Mouse (Mus musculus): ENCODE measurements at regions not wholly inside any gene's neighbourhood (a gene's known extent, or its start where the extent isn't known, plus 50 kb on each side); places are given as distances from the start of the nearest gene placed in this dataset.

DNA sequence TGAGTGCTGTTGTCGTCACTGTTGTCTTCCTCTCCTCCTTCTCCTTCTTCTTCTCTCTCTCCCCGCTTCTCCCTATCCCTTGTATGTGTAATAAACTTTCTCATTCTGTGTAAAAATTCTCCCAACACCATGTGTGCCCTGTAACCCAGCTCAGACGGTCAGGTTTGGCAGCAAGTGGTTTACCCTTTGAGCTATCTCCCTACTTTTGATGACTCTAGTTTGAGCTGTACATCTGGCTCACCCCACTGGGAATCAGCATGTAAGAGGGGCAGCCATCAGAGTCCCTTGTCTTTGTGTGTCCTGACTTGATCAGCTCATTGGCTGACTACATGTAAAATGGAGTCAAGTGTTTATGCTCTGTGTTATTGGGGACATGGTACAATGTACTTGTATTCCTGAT is 190.5 kb upstream of the Tgfbr2 start:
- no peak overlapping the region for H3K4me3 ChIP-seq (replicated peaks; ENCODE audit: low read depth, low read length)

DNA sequence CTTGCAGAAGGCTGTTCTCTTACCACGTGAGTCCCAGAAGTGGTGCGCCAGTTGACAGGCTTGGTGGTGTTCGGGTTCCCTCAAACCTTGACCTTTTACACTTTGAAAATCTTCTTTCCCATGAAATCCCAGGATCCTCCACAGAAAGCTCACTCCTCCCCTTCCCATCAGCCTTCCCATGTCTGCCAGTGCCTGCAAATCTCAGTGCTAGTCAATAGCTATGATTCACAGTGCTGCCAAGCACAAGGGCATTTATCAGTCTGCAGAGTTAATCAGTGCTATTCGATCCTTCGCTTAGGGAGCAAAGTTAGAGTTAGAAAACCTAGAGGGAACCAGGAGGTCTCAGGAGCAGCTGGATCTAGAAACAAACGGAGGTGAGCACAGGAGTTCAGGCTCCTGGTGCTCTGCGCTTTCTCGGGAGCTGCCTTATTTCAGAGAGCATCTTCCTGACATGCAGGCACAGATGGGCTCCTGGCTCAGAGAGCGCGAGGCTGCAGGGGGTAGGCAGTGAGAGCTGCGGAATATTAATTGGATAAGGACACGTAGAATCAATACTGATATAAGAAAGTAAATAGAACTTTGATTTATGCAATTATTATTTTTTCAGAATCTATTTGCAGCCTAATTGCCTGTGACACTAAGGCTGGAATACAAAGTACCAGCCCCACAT is 190.0 kb upstream of the Tgfbr2 start:
- Histone ChIP-seq H3K27ac (no peak overlapping the region), H3K36me3 (ENCODE audit: insufficient read depth, low read length) (no peaks in the 10 kb centered on the region), H3K27me3 (ENCODE audit: insufficient read depth, low read length) (no peaks in the 10 kb centered on the region), H3K9me3 (replicated peaks; ENCODE audit: low read length) (no peaks in the 10 kb centered on the region), H3K4me3 (replicated peaks; ENCODE audit: low read depth, low read length) (no peak overlapping the region), H3K4me2 (ENCODE audit: low read length) (no peak overlapping the region), H3K4me1 (replicated peaks; ENCODE audit: insufficient read depth, low read length) (no peaks in the 10 kb centered on the region), H3K9ac (ENCODE audit: low read depth, low read length) (no peak overlapping the region)
- ATAC-seq (replicated peaks; ENCODE audit: low FRiP score, low read depth) (no peak), DNase-seq (ENCODE audit: low spot score) (no peak)
- TF ChIP-seq CTCF (IDR thresholded peaks at IDR 0.05; ENCODE audit: low read depth), result no peak
- 64% methylated on average over 12 of the region's 12 CpGs for WGBS

More for the DNA sequence above, 190.5 kb upstream of the Tgfbr2 start:
- DNase-seq (ENCODE audit: low spot score) (no peak), ATAC-seq (replicated peaks; ENCODE audit: low FRiP score, low read depth) (no peak)
- TF ChIP-seq CTCF (IDR thresholded peaks at IDR 0.05; ENCODE audit: low read depth), result no peak
- Histone ChIP-seq H3K27me3 (ENCODE audit: insufficient read depth, low read length) (no peaks in the 10 kb centered on the region), H3K36me3 (ENCODE audit: insufficient read depth, low read length) (no peaks in the 10 kb centered on the region), H3K4me2 (ENCODE audit: low read length) (no peak overlapping the region), H3K27ac (no peak overlapping the region), H3K4me1 (replicated peaks; ENCODE audit: insufficient read depth, low read length) (no peaks in the 10 kb centered on the region), H3K9ac (ENCODE audit: low read depth, low read length) (no peak overlapping the region), H3K9me3 (replicated peaks; ENCODE audit: low read length) (no peaks in the 10 kb centered on the region)
- 80% methylated on average over 3 of the region's 3 CpGs for WGBS

DNA sequence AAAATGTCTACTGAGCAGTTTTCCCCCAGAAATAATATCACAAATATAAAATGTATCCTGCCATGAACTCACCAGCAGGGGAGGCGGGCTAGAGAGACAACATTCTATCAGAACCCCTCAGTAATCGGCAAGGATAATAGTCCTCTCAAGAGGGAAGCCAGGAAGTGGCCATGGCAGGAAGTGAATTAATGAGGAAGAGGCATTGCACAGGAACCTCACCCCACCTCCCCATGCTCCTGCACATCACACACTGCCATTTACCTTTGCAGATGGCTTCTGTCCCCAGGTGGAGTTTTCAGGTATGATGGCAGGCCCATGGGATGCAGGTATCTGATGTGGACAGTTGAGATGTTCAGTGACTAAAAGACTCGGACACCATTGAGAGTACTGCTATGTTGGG is 185.9 kb upstream of the Tgfbr2 start:
- H3K36me3 ChIP-seq (ENCODE audit: insufficient read depth, low read length), result no peaks in the 10 kb centered on the region
- H3K27me3 ChIP-seq (ENCODE audit: insufficient read depth, low read length), result no peaks in the 10 kb centered on the region
- no peak for ATAC-seq (replicated peaks; ENCODE audit: low FRiP score, low read depth)
- H3K4me2 ChIP-seq (ENCODE audit: low read length), result no peak overlapping the region
- H3K4me3 ChIP-seq (replicated peaks; ENCODE audit: low read depth, low read length), result no peak overlapping the region
- H3K27ac ChIP-seq, result no peak overlapping the region
- H3K4me1 ChIP-seq (replicated peaks; ENCODE audit: insufficient read depth, low read length), result no peaks in the 10 kb centered on the region
- no peak for TF ChIP-seq CTCF (IDR thresholded peaks at IDR 0.05; ENCODE audit: low read depth)
- no peak for DNase-seq (ENCODE audit: low spot score)
- H3K9me3 ChIP-seq (replicated peaks; ENCODE audit: low read length), result no peaks in the 10 kb centered on the region
- WGBS, result 82% methylated on average over 3 of the region's 3 CpGs
- no peak overlapping the region for H3K9ac ChIP-seq (ENCODE audit: low read depth, low read length)

DNA sequence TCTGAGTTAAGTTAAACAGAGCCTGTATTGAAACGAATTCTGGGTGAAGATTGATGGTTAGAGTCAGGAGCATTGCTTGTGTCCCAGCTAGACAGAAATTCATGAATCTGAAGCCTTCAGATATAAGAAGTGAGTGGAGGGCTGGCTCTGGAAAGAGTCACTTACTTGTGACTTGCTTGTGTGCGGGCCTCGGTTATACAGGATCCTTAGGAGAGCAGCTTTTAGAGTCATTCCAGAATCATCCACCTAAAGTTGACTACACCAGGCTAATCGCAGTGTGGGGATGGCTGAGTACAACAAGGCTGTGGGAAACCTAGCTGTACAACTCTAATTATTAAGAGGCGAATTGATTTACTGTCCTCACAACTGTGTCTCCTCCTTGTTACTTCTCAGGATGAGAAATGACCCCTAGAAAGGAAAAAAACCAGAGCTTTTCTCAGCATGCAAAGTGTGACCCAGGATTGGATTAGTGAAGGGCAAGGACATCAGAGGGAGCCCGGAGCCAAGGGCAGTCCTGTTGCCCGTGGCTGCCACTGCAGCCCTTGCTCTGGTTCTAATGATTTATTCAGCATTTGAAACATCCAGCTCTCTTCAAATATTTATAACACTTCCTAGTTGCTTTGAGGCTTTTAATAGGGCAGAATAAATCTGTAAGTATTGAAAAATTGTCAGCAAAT is 179.0 kb upstream of the Tgfbr2 start:
- H3K4me3 ChIP-seq (replicated peaks; ENCODE audit: low read depth, low read length), result no peak overlapping the region
- H3K9me3 ChIP-seq (replicated peaks; ENCODE audit: low read length), result no peaks in the 10 kb centered on the region
- no peak overlapping the region for H3K9ac ChIP-seq (ENCODE audit: low read depth, low read length)
- no peak overlapping the region for H3K27ac ChIP-seq
- no peak for TF ChIP-seq CTCF (IDR thresholded peaks at IDR 0.05; ENCODE audit: low read depth)
- DNase-seq (ENCODE audit: low spot score) (no peak), ATAC-seq (replicated peaks; ENCODE audit: low FRiP score, low read depth) (no peak)
- no peaks in the 10 kb centered on the region for H3K4me1 ChIP-seq (replicated peaks; ENCODE audit: insufficient read depth, low read length)
- no peaks in the 10 kb centered on the region for H3K27me3 ChIP-seq (ENCODE audit: insufficient read depth, low read length)
- 59% methylated on average over 7 of the region's 7 CpGs for WGBS
- H3K4me2 ChIP-seq (ENCODE audit: low read length), result no peak overlapping the region
- no peaks in the 10 kb centered on the region for H3K36me3 ChIP-seq (ENCODE audit: insufficient read depth, low read length)

DNA sequence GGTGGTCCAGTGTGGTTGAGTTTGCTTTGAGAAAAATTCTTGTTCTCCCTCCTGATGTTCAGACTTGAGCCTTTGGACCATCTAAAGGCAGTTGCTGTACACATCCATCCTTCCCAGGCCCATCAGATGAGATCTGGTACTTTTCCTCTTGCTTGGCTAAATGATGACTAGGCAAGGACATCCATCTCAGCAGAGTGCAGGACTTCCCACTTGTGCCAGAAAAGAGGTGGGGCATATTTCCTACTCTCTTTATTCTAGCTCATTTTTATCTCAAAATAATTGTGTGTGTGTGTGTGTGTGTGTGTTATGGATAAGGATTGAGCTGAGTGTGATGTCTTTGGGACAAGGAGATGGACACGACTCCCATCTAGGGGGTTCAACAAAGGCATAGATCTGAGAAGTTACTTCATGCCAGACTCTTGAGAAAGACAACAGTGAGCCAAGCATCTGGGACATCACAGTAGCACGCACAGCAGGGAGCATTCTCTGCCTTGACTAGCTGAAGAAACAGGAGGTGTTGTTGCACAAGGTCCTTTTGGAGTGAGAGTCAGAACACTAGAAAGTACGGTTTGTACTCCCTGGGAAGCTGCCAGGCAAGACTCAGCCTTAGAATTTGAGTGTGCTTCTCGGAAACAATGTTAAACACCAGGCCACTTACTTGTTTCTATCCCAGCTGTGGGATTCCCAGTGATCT is 177.8 kb upstream of the Tgfbr2 start:
- no peaks in the 10 kb centered on the region for H3K36me3 ChIP-seq (ENCODE audit: insufficient read depth, low read length)
- H3K27ac ChIP-seq, result no peak overlapping the region
- no peak for TF ChIP-seq CTCF (IDR thresholded peaks at IDR 0.05; ENCODE audit: low read depth)
- DNase-seq (ENCODE audit: low spot score) (no peak), ATAC-seq (replicated peaks; ENCODE audit: low FRiP score, low read depth) (no peak)
- no peak overlapping the region for H3K9ac ChIP-seq (ENCODE audit: low read depth, low read length)
- no peaks in the 10 kb centered on the region for H3K27me3 ChIP-seq (ENCODE audit: insufficient read depth, low read length)
- no peak overlapping the region for H3K4me3 ChIP-seq (replicated peaks; ENCODE audit: low read depth, low read length)
- no peak overlapping the region for H3K4me2 ChIP-seq (ENCODE audit: low read length)
- no peaks in the 10 kb centered on the region for H3K9me3 ChIP-seq (replicated peaks; ENCODE audit: low read length)
- 79% methylated on average over 4 of the region's 4 CpGs for whole genome bisulfite sequencing
- no peaks in the 10 kb centered on the region for H3K4me1 ChIP-seq (replicated peaks; ENCODE audit: insufficient read depth, low read length)

DNA sequence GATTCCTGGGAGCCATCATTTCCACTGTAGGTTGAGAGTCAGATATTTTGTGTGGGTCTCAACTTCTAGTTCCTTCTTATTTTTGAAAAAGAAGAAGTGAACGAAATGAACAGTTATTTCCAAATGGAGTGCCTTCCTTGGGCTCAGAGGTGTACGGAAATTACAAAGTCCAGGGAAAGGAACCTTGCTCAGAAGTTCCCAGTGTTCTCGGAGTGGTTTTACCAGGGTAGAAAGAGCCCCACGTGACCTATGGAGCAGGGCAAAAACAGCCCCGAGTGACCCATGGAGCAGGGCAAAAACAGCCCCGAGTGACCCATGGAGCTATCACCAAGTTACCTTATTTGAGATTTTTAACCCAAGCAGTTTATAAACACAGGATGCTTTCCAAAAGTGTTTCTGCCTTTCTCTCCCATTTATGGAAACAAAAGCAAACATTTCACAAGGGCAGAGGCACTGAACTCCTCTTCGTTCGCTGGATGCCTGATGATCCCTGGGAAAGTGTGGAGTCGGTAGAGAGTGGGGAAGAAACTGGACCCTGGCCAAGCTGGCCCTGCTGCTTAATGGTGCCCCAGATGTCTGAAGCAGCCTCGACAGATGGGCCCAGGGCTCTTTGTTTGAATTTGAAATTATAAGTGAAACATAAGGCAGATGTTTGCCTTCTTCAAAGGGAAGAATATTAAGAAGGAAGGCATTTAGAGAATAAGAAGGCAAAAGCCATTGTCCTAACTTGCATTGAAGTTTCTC is 175.8 kb upstream of the Tgfbr2 start:
- no peaks in the 10 kb centered on the region for H3K36me3 ChIP-seq (ENCODE audit: insufficient read depth, low read length)
- H3K9me3 ChIP-seq (replicated peaks; ENCODE audit: low read length), result no peaks in the 10 kb centered on the region
- no peak overlapping the region for H3K27ac ChIP-seq
- no peaks in the 10 kb centered on the region for H3K27me3 ChIP-seq (ENCODE audit: insufficient read depth, low read length)
- DNase-seq (ENCODE audit: low spot score), result no peak
- no peak for ATAC-seq (replicated peaks; ENCODE audit: low FRiP score, low read depth)
- H3K4me3 ChIP-seq (replicated peaks; ENCODE audit: low read depth, low read length), result no peak overlapping the region
- TF ChIP-seq CTCF (IDR thresholded peaks at IDR 0.05; ENCODE audit: low read depth), result no peak
- WGBS, result 67% methylated on average over 10 of the region's 10 CpGs
- no peak overlapping the region for H3K4me2 ChIP-seq (ENCODE audit: low read length)
- no peak overlapping the region for H3K9ac ChIP-seq (ENCODE audit: low read depth, low read length)
- H3K4me1 ChIP-seq (replicated peaks; ENCODE audit: insufficient read depth, low read length), result no peaks in the 10 kb centered on the region
